Comparison of ENCODE assay signal across 10 mouse cellular contexts in the genomic region with DNA sequence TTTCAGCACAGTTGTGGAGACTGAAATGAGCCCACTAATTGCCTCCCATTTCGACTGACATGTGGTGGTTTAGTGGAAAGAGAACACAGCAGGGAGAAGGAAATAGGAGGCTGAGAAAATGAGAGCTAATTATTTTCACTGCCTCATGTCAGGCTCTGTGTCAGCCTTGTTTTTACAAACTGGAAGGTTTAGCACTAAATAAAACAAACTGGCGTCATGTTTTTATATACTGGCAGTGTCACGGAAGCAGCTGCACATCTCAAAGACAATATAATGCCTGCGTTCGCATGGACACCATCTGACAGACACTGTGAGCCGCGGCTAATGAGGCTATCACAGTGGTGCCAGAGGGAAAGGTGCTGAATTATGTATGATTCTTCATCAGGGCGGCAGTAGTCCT. TPM values are rescaled to one million over a fixed set of nuclear protein-coding genes. Genes with fewer than 3 reads are reported as not detected.
DNase-seq lines count a peak whose midpoint lies in the region; ATAC-seq and TF ChIP-seq lines count a peak whose summit lies in the region.
"Had no signal": no experiment of that assay in that cellular context is flagged by ENCODE, and none has a peak within 500 bp of the region (broad histone marks: within the 10 kb centered on the region; RNA-seq: fewer than 3 reads in every experiment).

No protein-coding gene starts in this region.

- TF ChIP-seq POLR2A in heart, adult 2 months (IDR thresholded peaks at IDR 0.05; ENCODE audit: insufficient read depth, low read depth, low read length): no peak

- peak overlapping the region; percentile 15 for H3K4me3 ChIP-seq in hindbrain, embryonic 15.5 days
- H3K4me3 ChIP-seq in midbrain, embryonic 15.5 days: peak overlapping the region; percentile 22
- no peak overlapping the region for H3K4me3 ChIP-seq in heart, adult 2 months
- H3K4me3 ChIP-seq: myocyte had no signal

- H3K4me1 ChIP-seq in hindbrain, embryonic 15.5 days (replicated peaks): peaks cover 22% of the 10 kb centered on the region
- H3K4me1 ChIP-seq in midbrain, embryonic 15.5 days: peaks cover 39% of the 10 kb centered on the region
- H3K4me1 ChIP-seq in heart, adult 2 months (ENCODE audit: control insufficient read depth, insufficient read depth, low read length): no peaks in the 10 kb centered on the region; the same call in 1 of the 2 replicates

- H3K36me3 ChIP-seq in hindbrain, embryonic 15.5 days: no peaks in the 10 kb centered on the region
- H3K36me3 ChIP-seq in midbrain, embryonic 15.5 days (replicated peaks): no peaks in the 10 kb centered on the region
- H3K36me3 ChIP-seq in heart, adult 2 months (ENCODE audit: control insufficient read depth, insufficient read depth, low read length): no peaks in the 10 kb centered on the region

- no peak overlapping the region for H3K9ac ChIP-seq in hindbrain, embryonic 15.5 days
- 0 out of 2 replicates have a peak overlapping the region, but pooled peaks have one; percentile 6 for H3K9ac ChIP-seq in midbrain, embryonic 15.5 days
- H3K9ac ChIP-seq in heart, adult 2 months (ENCODE audit: low read depth, low read length): no peak overlapping the region

- H3K9me3 ChIP-seq in hindbrain, embryonic 15.5 days: no peaks in the 10 kb centered on the region
- no peaks in the 10 kb centered on the region for H3K9me3 ChIP-seq in midbrain, embryonic 15.5 days
- H3K9me3 ChIP-seq: G1E had no signal

- TF ChIP-seq CTCF in heart, adult 2 months (IDR thresholded peaks at IDR 0.05): no peak

- H3K79me2 ChIP-seq in heart, adult 2 months (replicated peaks; ENCODE audit: control insufficient read depth, insufficient read depth, low read length): no peaks in the 10 kb centered on the region

- ATAC-seq in hindbrain, embryonic 15.5 days (ENCODE audit: low FRiP score, low read depth): peak; percentile 92
- peak; percentile 97 for ATAC-seq in midbrain, embryonic 15.5 days (replicated peaks)

- intact Hi-C loops in heart, adult 2 months (cut with DNase I): no loop called here

- peak; percentile 74 for DNase-seq in brain, adult 2 months (ENCODE audit: low read depth, low spot score)
- DNase-seq in embryo, embryonic 11.5 days (ENCODE audit: low read depth, low spot score): peak; percentile 11
- DNase-seq in gastrocnemius, adult 8-10 months (ENCODE audit: low spot score in 2 of 2): no peak
- DNase-seq in heart, adult 2 months: no peak
- no peak for DNase-seq in cerebellum, postnatal 36 days
- DNase-seq: liver had no signal

- H3K27ac ChIP-seq in hindbrain, embryonic 15.5 days (replicated peaks): peak overlapping the region; percentile 72
- H3K27ac ChIP-seq in midbrain, embryonic 15.5 days: peak overlapping the region; percentile 75
- no peak overlapping the region for H3K27ac ChIP-seq in heart, adult 2 months

- no peaks in the 10 kb centered on the region for H3K27me3 ChIP-seq in hindbrain, embryonic 15.5 days
- H3K27me3 ChIP-seq in midbrain, embryonic 15.5 days (replicated peaks): no peaks in the 10 kb centered on the region
- H3K27me3 ChIP-seq in heart, adult 2 months (ENCODE audit: control insufficient read depth, insufficient read depth, low read length): no peaks in the 10 kb centered on the region

- 7% methylated on average over 8 of the region's 8 CpGs for WGBS in hindbrain, embryonic 15.5 days
- 7% methylated on average over 8 of the region's 8 CpGs for WGBS in midbrain, embryonic 15.5 days
- WGBS in heart, adult 2 months: 82% methylated on average over 8 of the region's 8 CpGs

- TF ChIP-seq EP300 in heart, adult 2 months (IDR thresholded peaks at IDR 0.05; ENCODE audit: insufficient read depth, low read depth, low read length): no peak

- H3K4me2 ChIP-seq in hindbrain, embryonic 15.5 days: peak overlapping the region; percentile 53
- peak overlapping the region; percentile 45 for H3K4me2 ChIP-seq in midbrain, embryonic 15.5 days

RNA-seq across cellular contexts. Expression of a gene that starts 49.2 kb away (rescaled TPM):
- 22.5 and 24.3 TPM in 2 replicates for polyA plus RNA-seq in hindbrain, embryonic 15.5 days (2015; fragmentation: Nextera tagmentation; extraction: Ambion mirVana)
- 21.3 and 21.5 TPM in 2 replicates for polyA plus RNA-seq in midbrain, embryonic 15.5 days (2015; fragmentation: Nextera tagmentation; extraction: Ambion mirVana)
- total RNA-seq in gastrocnemius, adult 8-10 months (2022): under 1 TPM in 3 of 4 experiments, not detected in 1; 0.19 to 0.43 (median 0.39) TPM
- total RNA-seq in heart, adult 2 months (2021): 1 to 10 TPM; 1.2 to 1.9 TPM
- 2.3 and 2.5 TPM in 2 replicates for polyA plus RNA-seq in heart, adult 2 months (2012; rRNA removed)

Comparison
In these comparisons a context has a peak if more than half of its experiments do, and no peak if none do; other contexts are left out.
1. DNase-seq: peak in brain, adult 2 months (single experiment) and embryo, embryonic 11.5 days (single experiment); none in gastrocnemius, adult 8-10 months (0 of 2), heart, adult 2 months (0 of 2) and cerebellum, postnatal 36 days (0 of 2).